Comparison of ENCODE assay signal across 8 mouse cellular contexts in genomic region chr2:126676122-126676515, GRCm38 (mm10). TPM values are rescaled to one million over a fixed set of nuclear protein-coding genes. Genes with fewer than 3 reads are reported as not detected.
DNase-seq lines count a peak whose midpoint lies in the region; ATAC-seq and TF ChIP-seq lines count a peak whose summit lies in the region.

Gabpb1 (minus strand) TSS chr2:126676337.

- peaks cover 9% of the 10 kb centered on the region; the same call in 1 of the 2 replicates for H3K4me1 ChIP-seq in heart, embryonic 10.5 days
- H3K4me1 ChIP-seq in G1E (ENCODE audit: insufficient read depth, low read depth, low read length) = peaks cover 29% of the 10 kb centered on the region
- peaks cover 21% of the 10 kb centered on the region for H3K4me1 ChIP-seq in embryonic facial prominence, embryonic 12.5 days
- H3K4me1 ChIP-seq in liver, embryonic 11.5 days (replicated peaks; ENCODE audit: control insufficient read depth, insufficient read depth, low read length) = peaks cover 9% of the 10 kb centered on the region
- H3K4me1 ChIP-seq in stomach, embryonic 15.5 days = peaks cover 9% of the 10 kb centered on the region; the same call in 1 of the 2 replicates

- no peak for TF ChIP-seq CTCF in G1E (IDR thresholded peaks at IDR 0.05; ENCODE audit: low read depth, low read length)

- no peaks in the 10 kb centered on the region for H3K9me3 ChIP-seq in heart, embryonic 10.5 days
- H3K9me3 ChIP-seq in G1E (replicated peaks) = no peaks in the 10 kb centered on the region
- H3K9me3 ChIP-seq in embryonic facial prominence, embryonic 12.5 days = no peaks in the 10 kb centered on the region
- H3K9me3 ChIP-seq in liver, embryonic 11.5 days (ENCODE audit: control insufficient read depth, low read length) = no peaks in the 10 kb centered on the region
- H3K9me3 ChIP-seq in stomach, embryonic 15.5 days = no peaks in the 10 kb centered on the region

- peak within 1 kb of the TSS; percentile 97 for H3K4me3 ChIP-seq in heart, embryonic 10.5 days
- peak within 1 kb of the TSS; percentile 89 for H3K4me3 ChIP-seq in G1E (ENCODE audit: low read depth, low read length)
- peak within 1 kb of the TSS; percentile 90 for H3K4me3 ChIP-seq in embryonic facial prominence, embryonic 12.5 days
- peak within 1 kb of the TSS; percentile 99 for H3K4me3 ChIP-seq in liver, embryonic 11.5 days (ENCODE audit: low read depth, low read length)
- H3K4me3 ChIP-seq in stomach, embryonic 15.5 days (replicated peaks) = peak within 1 kb of the TSS; percentile 93

- 26% methylated on average over 12 of the region's 12 CpGs for WGBS in heart, embryonic 10.5 days
- 25% methylated on average over 12 of the region's 12 CpGs for WGBS in embryonic facial prominence, embryonic 12.5 days
- 20% methylated on average over 12 of the region's 12 CpGs for WGBS in liver, embryonic 11.5 days
- WGBS in stomach, embryonic 15.5 days = 21% methylated on average over 12 of the region's 12 CpGs

- H3K36me3 ChIP-seq in heart, embryonic 10.5 days = peaks cover 28% of the 10 kb centered on the region
- peaks cover 25% of the 10 kb centered on the region for H3K36me3 ChIP-seq in G1E (replicated peaks)
- peaks cover 9% of the 10 kb centered on the region; the same call in 1 of the 2 replicates for H3K36me3 ChIP-seq in embryonic facial prominence, embryonic 12.5 days
- H3K36me3 ChIP-seq in liver, embryonic 11.5 days (ENCODE audit: control insufficient read depth, insufficient read depth, low read length) = no peaks in the 10 kb centered on the region
- H3K36me3 ChIP-seq in stomach, embryonic 15.5 days = no peaks in the 10 kb centered on the region

- H3K9ac ChIP-seq in embryonic facial prominence, embryonic 12.5 days = peak within 1 kb of the TSS; percentile 99
- peak within 1 kb of the TSS; percentile 99 for H3K9ac ChIP-seq in liver, embryonic 11.5 days (ENCODE audit: low read depth, low read length)
- H3K9ac ChIP-seq in stomach, embryonic 15.5 days = peak within 1 kb of the TSS; percentile 95

- no peak for ATAC-seq in G1E (ENCODE audit: extremely low read depth, insufficient number of reproducible peaks, low FRiP score, poor library complexity, severe bottlenecking)
- no peak for ATAC-seq in embryonic facial prominence, embryonic 12.5 days (ENCODE audit: insufficient number of reproducible peaks, insufficient read depth, low FRiP score, low TSS enrichment)
- no peak for ATAC-seq in hematopoietic stem cell, adult 5-6 weeks (replicated peaks in 1 of 2; ENCODE audit: insufficient read depth in 1 of 2, low FRiP score in 2 of 2, low TSS enrichment in 1 of 2, low read depth in 1 of 2, poor library complexity in 2 of 2, severe bottlenecking in 2 of 2)
- no peak for ATAC-seq in liver, embryonic 11.5 days (replicated peaks; ENCODE audit: low FRiP score)
- ATAC-seq in stomach, embryonic 15.5 days (ENCODE audit: insufficient read depth, low FRiP score, low read depth) = no peak

- peak within 1 kb of the TSS; percentile 61 for H3K4me2 ChIP-seq in embryonic facial prominence, embryonic 12.5 days (replicated peaks)
- H3K4me2 ChIP-seq in liver, embryonic 11.5 days = peak within 1 kb of the TSS; percentile 77
- H3K4me2 ChIP-seq in stomach, embryonic 15.5 days = peak within 1 kb of the TSS; percentile 61

- no peak for DNase-seq in heart, embryonic 10.5 days (ENCODE audit: low spot score)
- DNase-seq in heart, adult 18-20 months = no peak
- DNase-seq in G1E (ENCODE audit: low spot score) = no peak
- DNase-seq in liver, embryonic 11.5 days (ENCODE audit: low spot score) = no peak
- no peak for DNase-seq in ovary, postnatal 10 days (ENCODE audit: low spot score)

- no peaks in the 10 kb centered on the region for H3K27me3 ChIP-seq in heart, embryonic 10.5 days (ENCODE audit: insufficient read depth, poor library complexity, severe bottlenecking)
- H3K27me3 ChIP-seq in G1E (ENCODE audit: insufficient read depth, low read length) = no peaks in the 10 kb centered on the region
- no peaks in the 10 kb centered on the region for H3K27me3 ChIP-seq in embryonic facial prominence, embryonic 12.5 days
- H3K27me3 ChIP-seq in liver, embryonic 11.5 days (replicated peaks; ENCODE audit: control insufficient read depth, insufficient read depth, low read length) = no peaks in the 10 kb centered on the region
- no peaks in the 10 kb centered on the region for H3K27me3 ChIP-seq in stomach, embryonic 15.5 days (replicated peaks)

- peak within 1 kb of the TSS; percentile 100 for H3K27ac ChIP-seq in heart, embryonic 10.5 days
- H3K27ac ChIP-seq in embryonic facial prominence, embryonic 12.5 days = peak within 1 kb of the TSS; percentile 100
- H3K27ac ChIP-seq in liver, embryonic 11.5 days (ENCODE audit: low read depth, low read length) = peak within 1 kb of the TSS; percentile 100
- peak within 1 kb of the TSS; percentile 100 for H3K27ac ChIP-seq in stomach, embryonic 15.5 days

RNA-seq across cellular contexts. Expression of gene Gabpb1, which starts in this region (rescaled TPM):
- polyA plus RNA-seq in heart, embryonic 10.5 days (2016; fragmentation: Nextera tagmentation; extraction: Ambion mirVana) = 42.3 and 48.6 TPM in 2 replicates
- 10 to 100 TPM in 1 of 2 experiments, 1 to 10 TPM in 1; 8.8 to 10.0 TPM for total RNA-seq in heart, adult 18-20 months (2021)
- total RNA-seq in G1E (2014; fragmentation: Nextera tagmentation) = 71.9 and 73.8 TPM in 2 replicates
- total RNA-seq in G1E (2017) = 22.3 and 26.2 TPM in 2 replicates
- polyA plus RNA-seq in G1E (2012) = 3.9 and 4.6 TPM in 2 replicates
- polyA plus RNA-seq in embryonic facial prominence, embryonic 12.5 days (2016; fragmentation: Nextera tagmentation; extraction: Ambion mirVana) = 66.4 and 71.6 TPM in 2 replicates
- total RNA-seq in hematopoietic stem cell, adult 5-6 weeks (2017) = 71.6 and 85.9 TPM in 2 replicates
- 41.0 and 46.4 TPM in 2 replicates for polyA plus RNA-seq in liver, embryonic 11.5 days (2014; fragmentation: Nextera tagmentation; extraction: Ambion mirVana)
- 39.9 and 41.1 TPM in 2 replicates for polyA plus RNA-seq in stomach, embryonic 15.5 days (2015; fragmentation: Nextera tagmentation; extraction: Ambion mirVana)
